Mouse (Mus musculus) midbrain, postnatal 0 days (tissue): Measurements from ENCODE around the gene Krtap4-8. TPM values are rescaled to one million over a fixed set of nuclear protein-coding genes. Genes with fewer than 3 reads are reported as not detected.
"Not testable (repeated sequence)": the region's sequence is repeated elsewhere in the genome, so short reads cannot be mapped to it uniquely, and the experiment has no call there.

Experiments
- ATAC-seq: fragments of 200-750 bp; cut with Nextera tagmentation; 2 replicates; pipeline ENCODE4 v1.8.0; 2017; ENCODE audit warnings: moderate number of reproducible peaks, mild to moderate bottlenecking, moderate TSS enrichment, moderate library complexity; ENCODE audit not compliant: low FRiP score
- DNase-seq: peaks from one replicate; pipeline ENCODE4 v3.0.0-alpha.2; 2015; ENCODE audit warnings: low spot score
- H3K27ac ChIP-seq: fragments of 300-500 bp; sonication (generic); 2 replicates; pipeline ENCODE4 v1.5.1; 2014; ENCODE audit warnings: low read depth, mild to moderate bottlenecking, low read length, mixed read lengths
- H3K27me3 ChIP-seq: fragments of 300-500 bp; sonication (generic); 2 replicates; pipeline ENCODE4 v1.6.1; 2014; ENCODE audit warnings: low read length, control low read depth, mixed read lengths; ENCODE audit not compliant: insufficient read depth
- H3K36me3 ChIP-seq: fragments of 300-500 bp; sonication (generic); 2 replicates; pipeline ENCODE4 v1.6.1; 2014; ENCODE audit warnings: low read length, control low read depth, mixed read lengths; ENCODE audit not compliant: insufficient read depth
- H3K4me1 ChIP-seq: fragments of 300-500 bp; sonication (generic); 2 replicates; pipeline ENCODE4 v1.6.1; 2014; ENCODE audit warnings: mild to moderate bottlenecking, control low read depth, antibody characterized with exemption, low read length, mixed read lengths; ENCODE audit not compliant: insufficient read depth
- H3K4me2 ChIP-seq: fragments of 300-500 bp; sonication (generic); 2 replicates; pipeline ENCODE4 v1.6.1; 2014; ENCODE audit warnings: low read depth, mild to moderate bottlenecking, low read length, mixed read lengths; ENCODE audit not compliant: poor library complexity, severe bottlenecking
- H3K4me3 ChIP-seq: fragments of 300-500 bp; sonication (generic); 2 replicates; pipeline ENCODE4 v1.5.1; 2014; ENCODE audit warnings: low read depth, mild to moderate bottlenecking, low read length, moderate library complexity
- H3K9ac ChIP-seq: fragments of 300-500 bp; sonication (generic); replicated peaks from 2 replicates; pipeline ENCODE4 v1.6.1; 2014; ENCODE audit warnings: mild to moderate bottlenecking, low read length, moderate library complexity, mixed read lengths; ENCODE audit not compliant: poor library complexity, severe bottlenecking
- H3K9me3 ChIP-seq: fragments of 300-500 bp; sonication (generic); 2 replicates; pipeline ENCODE4 v1.6.1; 2016; ENCODE audit warnings: low read length, control low read depth
- CTCF ChIP-seq: IDR thresholded peaks from 2 replicates; pipeline ENCODE4 v1.5.1; 2016; ENCODE audit warnings: antibody characterized with exemption, mild to moderate bottlenecking
- WGBS: fragments of 180-500 bp; shearing (Covaris S2); extraction: QIAGEN DNeasy Blood & Tissue Kit; methylation state at CpG from one replicate; pipeline ENCODE4 v1.1.7; 2014; 5-methylcytosine and 5-hydroxymethylcytosine counted together
- polyA plus RNA-seq: library from polyadenylated mRNA; unstranded; fragments of >200 nt; fragmentation: Nextera tagmentation; extraction: Ambion mirVana; gene quantifications from 2 replicates; pipeline ENCODE4 v1.2.1, GENCODE M21; 2015
- total RNA-seq: library from RNA; depleted of rRNA; stranded (reverse); fragments of >200 nt; gene quantifications from 2 replicates; pipeline ENCODE4 v1.2.3, GENCODE M21; 2014; rRNA removed

The Krtap4-8 gene
- not detected in 2 replicates for total RNA-seq
- not detected in 2 replicates for polyA plus RNA-seq

GRCm38 (mm10) chr11:99780604-99781003, at the start of gene Krtap4-8:
Krtap4-8 (minus strand) TSS chr11:99780704.
- no peaks in the 10 kb centered on the region for H3K36me3 ChIP-seq

DNA sequence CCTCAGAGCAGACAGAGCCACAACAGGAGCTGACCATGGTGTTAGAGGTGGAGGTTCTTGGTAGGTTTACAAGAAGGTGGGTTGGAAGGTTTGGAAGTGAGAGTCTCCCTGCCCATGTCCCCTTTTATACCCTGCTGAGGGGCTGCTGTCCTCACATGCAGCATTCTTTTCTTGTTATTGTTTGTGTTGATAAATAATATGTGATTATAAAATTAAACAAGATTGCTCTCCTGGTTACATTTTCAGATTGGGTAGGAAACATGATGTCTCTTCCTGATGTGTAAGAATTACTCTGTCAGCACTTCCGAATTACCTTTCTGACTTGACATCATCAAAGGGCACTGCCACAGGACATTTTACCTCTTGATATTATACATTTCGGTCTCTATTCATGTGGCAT, 35.1 kb upstream of the Krtap4-8 start, which contains the start of gene Gm11564:
Gene Gm11564 (minus strand): TSS at position 101 of the 400 bp plus-strand sequence.
- 85% methylated on average over 2 of the region's 2 CpGs for WGBS

More at GRCm38 (mm10) chr11:99780604-99781003, at the start of gene Krtap4-8:
- Histone ChIP-seq H3K27ac (no peak within 1 kb of the TSS), H3K4me1 (no peaks in the 10 kb centered on the region), H3K9ac (no peak within 1 kb of the TSS), H3K4me3 (no peak within 1 kb of the TSS), H3K27me3 (no peaks in the 10 kb centered on the region), H3K4me2 (no peak within 1 kb of the TSS), H3K9me3 (no peaks in the 10 kb centered on the region)
- no peak for ATAC-seq
- no peak for DNase-seq
- no peak for TF ChIP-seq CTCF
- 93% methylated on average over 2 of the region's 2 CpGs for WGBS

GRCm38 (mm10) chr11:99809792-99810191, 29.3 kb upstream of the Krtap4-8 start, which contains the start of gene Krtap4-13:
Krtap4-13 (minus strand) TSS chr11:99809892.
- not testable (repeated sequence) for H3K4me1 ChIP-seq, H3K9ac ChIP-seq, H3K4me3 ChIP-seq, H3K9me3 ChIP-seq, ATAC-seq, H3K4me2 ChIP-seq, H3K27ac ChIP-seq, DNase-seq, H3K36me3 ChIP-seq, H3K27me3 ChIP-seq

More for the DNA sequence above, 35.1 kb upstream of the Krtap4-8 start, which contains the start of gene Gm11564:
- H3K4me2 ChIP-seq, H3K9me3 ChIP-seq, H3K27ac ChIP-seq, H3K9ac ChIP-seq, H3K27me3 ChIP-seq, H3K4me1 ChIP-seq, DNase-seq, ATAC-seq, H3K4me3 ChIP-seq, H3K36me3 ChIP-seq: not testable (repeated sequence)

DNA sequence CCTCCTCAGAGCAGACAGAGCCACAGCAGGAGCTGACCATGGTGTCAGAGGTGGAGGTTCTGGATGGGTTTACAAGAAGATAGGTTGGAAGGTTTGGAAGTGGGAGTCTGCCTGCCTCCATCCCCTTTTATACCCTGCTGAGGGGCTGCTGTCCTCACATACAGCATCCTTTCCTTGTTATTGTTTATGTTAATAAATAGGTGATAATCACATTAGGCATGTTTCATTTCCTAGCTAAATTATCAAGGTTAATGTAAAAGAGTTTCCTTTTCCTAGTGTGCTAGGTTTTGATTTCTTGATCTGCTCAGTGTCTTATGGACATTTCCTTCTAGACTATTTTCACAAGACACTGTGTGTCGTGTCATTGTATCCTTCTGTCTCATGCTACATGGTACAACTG, 23.8 kb upstream of the Krtap4-8 start, which contains the start of gene Gm11554:
Gene Gm11554 (minus strand): TSS at position 101 of the 400 bp plus-strand sequence.
- H3K9ac ChIP-seq, H3K27me3 ChIP-seq, H3K4me1 ChIP-seq, H3K9me3 ChIP-seq, H3K36me3 ChIP-seq, ATAC-seq, H3K4me3 ChIP-seq, DNase-seq, H3K27ac ChIP-seq, H3K4me2 ChIP-seq: not testable (repeated sequence)
- no CpG with 5 or more reads among the region's 1 CpGs for WGBS

DNA sequence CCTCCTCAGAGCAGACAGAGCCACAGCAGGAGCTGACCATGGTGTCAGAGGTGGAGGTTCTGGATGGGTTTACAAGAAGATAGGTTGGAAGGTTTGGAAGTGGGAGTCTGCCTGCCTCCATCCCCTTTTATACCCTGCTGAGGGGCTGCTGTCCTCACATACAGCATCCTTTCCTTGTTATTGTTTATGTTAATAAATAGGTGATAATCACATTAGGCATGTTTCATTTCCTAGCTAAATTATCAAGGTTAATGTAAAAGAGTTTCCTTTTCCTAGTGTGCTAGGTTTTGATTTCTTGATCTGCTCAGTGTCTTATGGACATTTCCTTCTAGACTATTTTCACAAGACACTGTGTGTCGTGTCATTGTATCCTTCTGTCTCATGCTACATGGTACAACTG, 18.3 kb upstream of the Krtap4-8 start, which contains the start of gene Gm11569:
Gene Gm11569 (minus strand): TSS at position 101 of the 400 bp plus-strand sequence.
- H3K4me3 ChIP-seq, H3K4me1 ChIP-seq, ATAC-seq, H3K27ac ChIP-seq, H3K27me3 ChIP-seq, H3K9me3 ChIP-seq, DNase-seq, H3K4me2 ChIP-seq, H3K36me3 ChIP-seq, H3K9ac ChIP-seq: not testable (repeated sequence)
- no CpG with 5 or more reads among the region's 1 CpGs for WGBS

- H3K27me3 ChIP-seq = no peaks in the 10 kb centered on the region
- no peak within 1 kb of the TSS for H3K9ac ChIP-seq
Measured at GRCm38 (mm10) chr11:99793367-99793766, 12.9 kb upstream of the Krtap4-8 start, which contains the start of gene Gm11596. Gm11596 (minus strand) TSS chr11:99793467.

GRCm38 (mm10) chr11:99784900-99785299, 4.4 kb upstream of the Krtap4-8 start, which contains the start of gene Krtap4-9:
Krtap4-9 (plus strand) TSS chr11:99785200.
- H3K36me3 ChIP-seq, H3K27ac ChIP-seq, H3K4me3 ChIP-seq, H3K27me3 ChIP-seq, H3K9me3 ChIP-seq, H3K4me1 ChIP-seq, ATAC-seq, H3K9ac ChIP-seq, DNase-seq, H3K4me2 ChIP-seq: not testable (repeated sequence)

More at GRCm38 (mm10) chr11:99793367-99793766, 12.9 kb upstream of the Krtap4-8 start, which contains the start of gene Gm11596:
- 83% methylated on average over 2 of the region's 2 CpGs for WGBS
- no peak within 1 kb of the TSS for H3K4me3 ChIP-seq
- no peaks in the 10 kb centered on the region for H3K4me1 ChIP-seq
- H3K36me3 ChIP-seq = no peaks in the 10 kb centered on the region
- H3K9me3 ChIP-seq = no peaks in the 10 kb centered on the region
- DNase-seq (no peak), ATAC-seq (no peak)
- no peak within 1 kb of the TSS for H3K27ac ChIP-seq
- no peak within 1 kb of the TSS for H3K4me2 ChIP-seq
- no peak for TF ChIP-seq CTCF
